Mouse (Mus musculus) stomach, postnatal 0 days (tissue): ENCODE results near the gene Paqr5. TPM values are rescaled to one million over a fixed set of nuclear protein-coding genes. Genes with fewer than 3 reads are reported as not detected.

Experiments
- ATAC-seq: fragments of 200-750 bp; cut with Nextera tagmentation; 2 replicates; pipeline ENCODE4 v1.8.0; 2017; ENCODE audit not compliant: low FRiP score, low TSS enrichment
- DNase-seq: peaks from one replicate; pipeline ENCODE4 v3.0.0-alpha.2; 2016; ENCODE audit warnings: low spot score
- H3K27ac ChIP-seq: fragments of 300-500 bp; sonication (generic); replicated peaks from 2 replicates; pipeline ENCODE4 v1.5.1; 2014; ENCODE audit warnings: mild to moderate bottlenecking, control low read depth
- H3K27me3 ChIP-seq: fragments of 300-500 bp; sonication (generic); 2 replicates; pipeline ENCODE4 v1.6.1; 2014; ENCODE audit warnings: low read length; ENCODE audit not compliant: control insufficient read depth, insufficient read depth
- H3K36me3 ChIP-seq: fragments of 300-500 bp; sonication (generic); 2 replicates; pipeline ENCODE4 v1.6.1; 2014; ENCODE audit warnings: low read length, mixed read lengths; ENCODE audit not compliant: control insufficient read depth, insufficient read depth
- H3K4me1 ChIP-seq: fragments of 300-500 bp; sonication (generic); replicated peaks from 2 replicates; pipeline ENCODE4 v1.6.1; 2014; ENCODE audit warnings: antibody characterized with exemption; ENCODE audit not compliant: control insufficient read depth, insufficient read depth
- H3K4me2 ChIP-seq: fragments of 300-500 bp; sonication (generic); replicated peaks from 2 replicates; pipeline ENCODE4 v1.6.1; 2014; ENCODE audit warnings: low read depth, mild to moderate bottlenecking, control low read depth, moderate library complexity
- H3K4me3 ChIP-seq: fragments of 300-500 bp; sonication (generic); 2 replicates; pipeline ENCODE4 v1.5.1; 2014; ENCODE audit warnings: low read depth, low read length, control low read depth
- H3K9ac ChIP-seq: fragments of 300-500 bp; sonication (generic); 2 replicates; pipeline ENCODE4 v1.6.1; 2014; ENCODE audit warnings: mild to moderate bottlenecking, low read length, control low read depth, mixed read lengths
- H3K9me3 ChIP-seq: fragments of 300-500 bp; sonication (generic); 2 replicates; pipeline ENCODE4 v1.6.1; 2016; ENCODE audit warnings: low read length; ENCODE audit not compliant: control insufficient read depth
- CTCF ChIP-seq: IDR thresholded peaks from 2 replicates; pipeline ENCODE4 v1.5.1; 2016; ENCODE audit warnings: antibody characterized with exemption, low read depth, mild to moderate bottlenecking, moderate library complexity
- EP300 ChIP-seq: optimal IDR thresholded peaks from 2 replicates; pipeline ENCODE3; 2016; ENCODE audit warnings: antibody characterized with exemption
- WGBS: fragments of 180-500 bp; shearing (Covaris S2); extraction: QIAGEN DNeasy Blood & Tissue Kit; methylation state at CpG from one replicate; pipeline ENCODE4 v1.1.7; 2014; 5-methylcytosine and 5-hydroxymethylcytosine counted together
- polyA plus RNA-seq: library from polyadenylated mRNA; unstranded; fragments of >200 nt; fragmentation: Nextera tagmentation; extraction: Ambion mirVana; gene quantifications from 2 replicates; pipeline ENCODE4 v1.2.1, GENCODE M21; 2015

Paqr5 gene
- polyA plus RNA-seq, 1 experiment from 2014 or later, result 92.5 TPM

- no peak overlapping the region for H3K4me2 ChIP-seq
- no peak overlapping the region for H3K9ac ChIP-seq
- TF ChIP-seq CTCF (no peak), EP300 (no peak)
- 87% methylated on average over 3 of the region's 3 CpGs for WGBS
- no peak overlapping the region for H3K4me3 ChIP-seq
- no peaks in the 10 kb centered on the region for H3K9me3 ChIP-seq
- no peaks in the 10 kb centered on the region for H3K27me3 ChIP-seq
- ATAC-seq, result no peak
- no peak for DNase-seq
- H3K4me1 ChIP-seq, result no peaks in the 10 kb centered on the region
- H3K27ac ChIP-seq, result no peak overlapping the region
- peaks cover 2% of the 10 kb centered on the region for H3K36me3 ChIP-seq
Observed at GRCm38 (mm10) chr9:61932009-61932408, 94.6 kb downstream of the Paqr5 start.

- WGBS, result 86% methylated on average over 10 of the region's 10 CpGs
- Histone ChIP-seq H3K4me3 (no peak overlapping the region), H3K4me2 (no peak overlapping the region), H3K9ac (no peak overlapping the region), H3K36me3 (peaks cover 9% of the 10 kb centered on the region), H3K4me1 (no peaks in the 10 kb centered on the region), H3K27ac (no peak overlapping the region), H3K27me3 (no peaks in the 10 kb centered on the region), H3K9me3 (no peaks in the 10 kb centered on the region)
- ATAC-seq (no peak), DNase-seq (no peak)
- TF ChIP-seq CTCF (no peak), EP300 (no peak)
Observed at GRCm38 (mm10) chr9:61925086-61925660, 101.5 kb downstream of the Paqr5 start.

- H3K4me2 ChIP-seq, result no peak overlapping the region
- TF ChIP-seq CTCF (no peak), EP300 (no peak)
- H3K4me3 ChIP-seq, result no peak overlapping the region
- H3K9me3 ChIP-seq, result no peaks in the 10 kb centered on the region
- DNase-seq (no peak), ATAC-seq (no peak)
- H3K36me3 ChIP-seq, result peaks cover 11% of the 10 kb centered on the region
- H3K27me3 ChIP-seq, result no peaks in the 10 kb centered on the region
- 83% methylated on average over 6 of the region's 6 CpGs for WGBS
- H3K4me1 ChIP-seq, result no peaks in the 10 kb centered on the region
- H3K9ac ChIP-seq, result no peak overlapping the region
- H3K27ac ChIP-seq, result no peak overlapping the region
Observed at GRCm38 (mm10) chr9:61920331-61920730, 106.3 kb downstream of the Paqr5 start.

GRCm38 (mm10) chr9:61919464-61919863, 107.2 kb downstream of the Paqr5 start:
- ATAC-seq (no peak), DNase-seq (no peak)
- TF ChIP-seq CTCF (no peak), EP300 (no peak)
- no peaks in the 10 kb centered on the region for H3K27me3 ChIP-seq
- no peak overlapping the region for H3K4me2 ChIP-seq
- H3K9me3 ChIP-seq, result no peaks in the 10 kb centered on the region
- no peaks in the 10 kb centered on the region for H3K4me1 ChIP-seq
- H3K9ac ChIP-seq, result no peak overlapping the region
- WGBS, result 98% methylated on average over 5 of the region's 5 CpGs
- peaks cover 8% of the 10 kb centered on the region for H3K36me3 ChIP-seq
- no peak overlapping the region for H3K4me3 ChIP-seq
- H3K27ac ChIP-seq, result no peak overlapping the region

- no peaks in the 10 kb centered on the region for H3K4me1 ChIP-seq
- TF ChIP-seq CTCF, result no peak
- TF ChIP-seq EP300, result no peak
- WGBS, result 85% methylated on average over 6 of the region's 6 CpGs
- H3K27me3 ChIP-seq, result no peaks in the 10 kb centered on the region
- DNase-seq (no peak), ATAC-seq (no peak)
- no peak overlapping the region for H3K4me2 ChIP-seq
- H3K4me3 ChIP-seq, result no peak overlapping the region
- H3K36me3 ChIP-seq, result peaks cover 15% of the 10 kb centered on the region
- no peaks in the 10 kb centered on the region for H3K9me3 ChIP-seq
- no peak overlapping the region for H3K9ac ChIP-seq
- no peak overlapping the region for H3K27ac ChIP-seq
Observed at GRCm38 (mm10) chr9:61917436-61917835, 109.2 kb downstream of the Paqr5 start.

GRCm38 (mm10) chr9:61916986-61917385, 109.7 kb downstream of the Paqr5 start:
- 89% methylated on average over 3 of the region's 3 CpGs for WGBS
- Histone ChIP-seq H3K9me3 (no peaks in the 10 kb centered on the region), H3K4me3 (no peak overlapping the region), H3K27ac (no peak overlapping the region), H3K4me2 (no peak overlapping the region), H3K4me1 (no peaks in the 10 kb centered on the region), H3K9ac (no peak overlapping the region), H3K36me3 (peaks cover 12% of the 10 kb centered on the region), H3K27me3 (no peaks in the 10 kb centered on the region)
- no peak for TF ChIP-seq EP300
- TF ChIP-seq CTCF, result no peak
- ATAC-seq (no peak), DNase-seq (no peak)
